Mouse (Mus musculus) intestine, postnatal 0 days (tissue): ENCODE measurements at regions not wholly inside any gene's neighbourhood (a gene's known extent, or its start where the extent isn't known, plus 50 kb on each side); places are given as distances from the start of the nearest gene placed in this dataset.

ENCODE experiments used
- ATAC-seq: fragments of 200-750 bp; cut with Nextera tagmentation; 2 replicates; pipeline ENCODE4 v1.8.0; 2017; ENCODE audit warnings: mild to moderate bottlenecking, moderate TSS enrichment, moderate library complexity
- H3K27ac ChIP-seq: fragments of 300-500 bp; sonication (generic); 2 replicates; pipeline ENCODE4 v1.5.1; 2014; ENCODE audit warnings: mild to moderate bottlenecking, low read depth, low read length, moderate library complexity
- H3K27me3 ChIP-seq: fragments of 300-500 bp; sonication (generic); replicated peaks from 2 replicates; pipeline ENCODE4 v1.6.1; 2014; ENCODE audit warnings: low read length, mixed read lengths; ENCODE audit not compliant: control insufficient read depth, insufficient read depth
- H3K36me3 ChIP-seq: fragments of 300-500 bp; sonication (generic); 2 replicates; pipeline ENCODE4 v1.6.1; 2014; ENCODE audit warnings: mild to moderate bottlenecking, moderate library complexity; ENCODE audit not compliant: control insufficient read depth, insufficient read depth
- H3K4me1 ChIP-seq: fragments of 300-500 bp; sonication (generic); replicated peaks from 2 replicates; pipeline ENCODE4 v1.6.1; 2014; ENCODE audit warnings: antibody characterized with exemption, low read length, mixed read lengths; ENCODE audit not compliant: control insufficient read depth, insufficient read depth
- H3K4me2 ChIP-seq: fragments of 300-500 bp; sonication (generic); replicated peaks from 2 replicates; pipeline ENCODE4 v1.6.1; 2014; ENCODE audit warnings: low read depth, mild to moderate bottlenecking, moderate library complexity
- H3K4me3 ChIP-seq: fragments of 300-500 bp; sonication (generic); 2 replicates; pipeline ENCODE4 v1.5.1; 2014; ENCODE audit warnings: low read depth, low read length
- H3K9ac ChIP-seq: fragments of 300-500 bp; sonication (generic); 2 replicates; pipeline ENCODE4 v1.6.1; 2014; ENCODE audit warnings: mild to moderate bottlenecking, low read depth, low read length
- H3K9me3 ChIP-seq: fragments of 300-500 bp; sonication (generic); 2 replicates; pipeline ENCODE4 v1.6.1; 2016; ENCODE audit warnings: mixed run types; ENCODE audit not compliant: control insufficient read depth
- CTCF ChIP-seq: sonication (generic); IDR thresholded peaks from 2 replicates; pipeline ENCODE4 v1.5.1; 2016; ENCODE audit warnings: low read depth, mild to moderate bottlenecking, control low read depth, antibody characterized with exemption, moderate library complexity
- WGBS: fragments of 180-500 bp; shearing (Covaris S2); extraction: QIAGEN DNeasy Blood & Tissue Kit; methylation state at CpG from one replicate; pipeline ENCODE4 v1.1.7; 2014; 5-methylcytosine and 5-hydroxymethylcytosine counted together

GRCm38 (mm10) chr16:67871304-67872022, 250.8 kb upstream of the Cadm2 start:
- Histone ChIP-seq H3K27ac (no peak overlapping the region), H3K9me3 (no peaks in the 10 kb centered on the region), H3K4me1 (no peaks in the 10 kb centered on the region), H3K4me2 (no peak overlapping the region), H3K27me3 (no peaks in the 10 kb centered on the region), H3K4me3 (no peak overlapping the region), H3K36me3 (no peaks in the 10 kb centered on the region), H3K9ac (no peak overlapping the region)
- TF ChIP-seq CTCF, result no peak
- no peak for ATAC-seq
- 76% methylated on average over 1 of the region's 1 CpGs for WGBS

- Histone ChIP-seq H3K9me3 (no peaks in the 10 kb centered on the region), H3K27me3 (no peaks in the 10 kb centered on the region), H3K4me3 (no peak overlapping the region), H3K27ac (no peak overlapping the region), H3K9ac (no peak overlapping the region), H3K4me1 (no peaks in the 10 kb centered on the region), H3K4me2 (no peak overlapping the region), H3K36me3 (no peaks in the 10 kb centered on the region)
- ATAC-seq, result no peak
- TF ChIP-seq CTCF, result no peak
- WGBS, result 56% methylated on average over 2 of the region's 2 CpGs
Measured at GRCm38 (mm10) chr16:67850201-67850600, 229.5 kb upstream of the Cadm2 start.

GRCm38 (mm10) chr16:67844481-67844880, 223.8 kb upstream of the Cadm2 start:
- Histone ChIP-seq H3K4me2 (no peak overlapping the region), H3K4me3 (no peak overlapping the region), H3K36me3 (no peaks in the 10 kb centered on the region), H3K4me1 (no peaks in the 10 kb centered on the region), H3K9ac (no peak overlapping the region), H3K9me3 (no peaks in the 10 kb centered on the region), H3K27me3 (no peaks in the 10 kb centered on the region), H3K27ac (no peak overlapping the region)
- WGBS, result 83% methylated on average over 5 of the region's 5 CpGs
- TF ChIP-seq CTCF, result no peak
- no peak for ATAC-seq

- H3K4me3 ChIP-seq, result no peak overlapping the region
- ATAC-seq, result no peak
- no peaks in the 10 kb centered on the region for H3K4me1 ChIP-seq
- H3K27me3 ChIP-seq, result no peaks in the 10 kb centered on the region
- H3K9ac ChIP-seq, result no peak overlapping the region
- H3K36me3 ChIP-seq, result no peaks in the 10 kb centered on the region
- no peak for TF ChIP-seq CTCF
- H3K9me3 ChIP-seq, result no peaks in the 10 kb centered on the region
- no peak overlapping the region for H3K4me2 ChIP-seq
- no peak overlapping the region for H3K27ac ChIP-seq
Measured at GRCm38 (mm10) chr16:67797236-67797635, 176.5 kb upstream of the Cadm2 start.

- Histone ChIP-seq H3K27me3 (no peaks in the 10 kb centered on the region), H3K27ac (no peak overlapping the region), H3K4me1 (no peaks in the 10 kb centered on the region), H3K9ac (no peak overlapping the region), H3K4me2 (no peak overlapping the region), H3K4me3 (no peak overlapping the region), H3K9me3 (no peaks in the 10 kb centered on the region), H3K36me3 (no peaks in the 10 kb centered on the region)
- TF ChIP-seq CTCF, result peak; percentile 53
- no peak for ATAC-seq
- 44% methylated on average over 3 of the region's 3 CpGs for WGBS
Measured at GRCm38 (mm10) chr16:67776091-67776490, 155.4 kb upstream of the Cadm2 start.

- peak; percentile 32 for TF ChIP-seq CTCF
- no peak overlapping the region for H3K4me2 ChIP-seq
- no peaks in the 10 kb centered on the region for H3K4me1 ChIP-seq
- H3K27ac ChIP-seq, result no peak overlapping the region
- no peak for ATAC-seq
- WGBS, result 58% methylated on average over 5 of the region's 5 CpGs
- H3K9me3 ChIP-seq, result no peaks in the 10 kb centered on the region
- no peak overlapping the region for H3K9ac ChIP-seq
- no peaks in the 10 kb centered on the region for H3K27me3 ChIP-seq
- no peaks in the 10 kb centered on the region for H3K36me3 ChIP-seq
- H3K4me3 ChIP-seq, result no peak overlapping the region
Measured at GRCm38 (mm10) chr16:67769114-67769513, 148.4 kb upstream of the Cadm2 start.

GRCm38 (mm10) chr16:67735398-67735797, 114.7 kb upstream of the Cadm2 start:
- Histone ChIP-seq H3K4me2 (no peak overlapping the region), H3K27me3 (no peaks in the 10 kb centered on the region), H3K4me1 (no peaks in the 10 kb centered on the region), H3K9ac (no peak overlapping the region), H3K36me3 (no peaks in the 10 kb centered on the region), H3K4me3 (no peak overlapping the region), H3K9me3 (no peaks in the 10 kb centered on the region), H3K27ac (no peak overlapping the region)
- TF ChIP-seq CTCF, result no peak
- 67% methylated on average over 2 of the region's 2 CpGs for WGBS
- no peak for ATAC-seq
